Mouse (Mus musculus) CH12.LX (cell line): ENCODE measurements around the gene Mst1.

ENCODE experiments used
- CTCF ChIP-seq, 2 experiments: IDR thresholded peaks in 1 of 2; conservative IDR thresholded peaks in 1 of 2; 2 replicates each; pipeline ENCODE4 v1.5.1; 2011 to 2012; ENCODE audit warnings: low read depth in 2 of 2, low read length in 2 of 2, improper control_type of control experiment in 1 of 2, inconsistent platforms in 1 of 2, mild to moderate bottlenecking in 1 of 2, moderate library complexity in 1 of 2
- E2F4 ChIP-seq: IDR thresholded peaks from 2 replicates; pipeline ENCODE4 v1.6.1; 2011; ENCODE audit warnings: low read depth, low read length, improper control_type of control experiment; ENCODE audit not compliant: insufficient replicate concordance
- EP300 ChIP-seq: IDR thresholded peaks from 2 replicates; pipeline ENCODE4 v1.6.1; 2011; ENCODE audit warnings: low read length, improper control_type of control experiment
- KAT2A ChIP-seq: IDR thresholded peaks from 2 replicates; pipeline ENCODE4 v1.6.1; 2012; ENCODE audit warnings: low read length, improper control_type of control experiment, inconsistent platforms; ENCODE audit not compliant: insufficient replicate concordance
- NELFE ChIP-seq: IDR thresholded peaks from 2 replicates; pipeline ENCODE4 v1.6.1; 2011; ENCODE audit warnings: low read depth, low read length, improper control_type of control experiment
- PAX5 ChIP-seq: IDR thresholded peaks from 2 replicates; pipeline ENCODE4 v1.6.1; 2012; ENCODE audit warnings: low read length, inconsistent platforms, mixed read lengths
- POLR2A ChIP-seq: IDR thresholded peaks from 2 replicates; pipeline ENCODE4 v1.6.1; 2011; ENCODE audit warnings: low read depth, mild to moderate bottlenecking, improper control_type of control experiment, low read length
- TBP ChIP-seq: conservative IDR thresholded peaks from 2 replicates; pipeline ENCODE4 v1.6.1; 2011; ENCODE audit warnings: low read depth, low read length, improper control_type of control experiment
- UBTF ChIP-seq: IDR thresholded peaks from 2 replicates; pipeline ENCODE4 v1.6.1; 2012; ENCODE audit warnings: low read depth, mild to moderate bottlenecking, inconsistent platforms, low read length, improper control_type of control experiment, moderate library complexity
- ZMIZ1 ChIP-seq: IDR thresholded peaks from 2 replicates; pipeline ENCODE4 v1.6.1; 2012; ENCODE audit warnings: low read depth, mild to moderate bottlenecking, inconsistent platforms, low read length, improper control_type of control experiment
- ZNF384 ChIP-seq: IDR thresholded peaks from 2 replicates; pipeline ENCODE4 v1.6.1; 2012; ENCODE audit warnings: low read depth, low read length, improper control_type of control experiment, inconsistent platforms

DNA sequence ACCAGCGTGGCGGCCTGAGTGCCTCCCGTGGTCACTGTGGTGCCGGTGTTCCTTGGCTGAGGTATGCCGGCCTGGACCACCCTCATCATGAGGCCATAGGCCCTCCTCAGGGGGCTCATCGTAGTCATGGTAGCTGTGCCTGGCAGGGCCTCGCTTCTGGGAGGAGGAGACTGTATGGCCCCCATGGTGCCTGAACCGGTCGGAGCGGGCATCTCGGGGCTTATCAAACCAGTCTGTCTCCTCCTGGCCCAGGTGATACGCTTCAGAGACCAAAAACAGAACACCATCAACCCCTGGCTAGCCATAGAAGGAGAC lies 25.3 kb downstream of the Mst1 start:
- TF ChIP-seq PAX5 (no peak), CTCF (conservative IDR thresholded peaks at IDR 0.05 in 1 of 2, IDR thresholded peaks at IDR 0.05 in 1 of 2; ENCODE audit: low read depth in 2 of 2, low read length in 2 of 2) (no peak), TBP (no peak), EP300 (no peak), ZMIZ1 (no peak), ZNF384 (no peak), KAT2A (no peak), E2F4 (no peak), POLR2A (no peak), NELFE (no peak), UBTF (no peak)
